Mouse (Mus musculus) heart, adult 2 months (tissue): ENCODE results near the gene Zdhhc8.

Experiments used
- CTCF ChIP-seq: fragments of 200-600 bp; IDR thresholded peaks from 2 replicates; pipeline ENCODE4 v1.8.1; 2022; ENCODE audit warnings: antibody characterized with exemption, mild to moderate bottlenecking, moderate library complexity
- POLR2A ChIP-seq: fragments of 200-500 bp; IDR thresholded peaks from 2 replicates; pipeline ENCODE4 v1.6.1; 2011; ENCODE audit warnings: mild to moderate bottlenecking, low read depth, low read length, control low read depth; ENCODE audit not compliant: insufficient read depth

- TF ChIP-seq CTCF (no peak), POLR2A (no peak)
These were observed 12.8 kb upstream of the Zdhhc8 start for GRCm38 (mm10) chr16:18247521-18248399.
